Mouse (Mus musculus) Muller cell, postnatal 12 days (primary cell): Measurements from ENCODE around the gene Rtl6.

Source experiments
- DNase-seq: peaks from one replicate; pipeline ENCODE4 v3.0.0-alpha.2; 2015; ENCODE audit errors: inconsistent ontology term

Rtl6 gene

GRCm38 (mm10) chr15:84557189-84557921, at the start of gene Rtl6:
TSS of gene Rtl6 (minus strand) at chr15:84557823.
- peak; percentile 90 for DNase-seq

- DNase-seq: no peak
Measured at GRCm38 (mm10) chr15:84603267-84603963, 45.8 kb upstream of the Rtl6 start.

- no peak for DNase-seq
Measured at GRCm38 (mm10) chr15:84600977-84601595, 43.5 kb upstream of the Rtl6 start.

GRCm38 (mm10) chr15:84598911-84599310, 41.3 kb upstream of the Rtl6 start:
- DNase-seq: no peak

- DNase-seq: no peak
Measured at GRCm38 (mm10) chr15:84597816-84598215, 40.2 kb upstream of the Rtl6 start.

GRCm38 (mm10) chr15:84597021-84597420, 39.4 kb upstream of the Rtl6 start:
- no peak for DNase-seq

- DNase-seq: no peak
Measured at GRCm38 (mm10) chr15:84595241-84595945, 37.8 kb upstream of the Rtl6 start.

GRCm38 (mm10) chr15:84593514-84593913, 35.9 kb upstream of the Rtl6 start:
- DNase-seq: no peak

GRCm38 (mm10) chr15:84592240-84592639, 34.6 kb upstream of the Rtl6 start:
- peak; percentile 51 for DNase-seq

- DNase-seq: no peak
Measured at GRCm38 (mm10) chr15:84591573-84592139, 34.0 kb upstream of the Rtl6 start.

- DNase-seq: no peak
Measured at GRCm38 (mm10) chr15:84588371-84588821, 30.8 kb upstream of the Rtl6 start.

GRCm38 (mm10) chr15:84578607-84579006, 21.0 kb upstream of the Rtl6 start:
- DNase-seq: no peak

GRCm38 (mm10) chr15:84577019-84577418, 19.4 kb upstream of the Rtl6 start:
- DNase-seq: no peak

- no peak for DNase-seq
Measured at GRCm38 (mm10) chr15:84566568-84567110, 9.0 kb upstream of the Rtl6 start.

- DNase-seq: no peak
Measured at GRCm38 (mm10) chr15:84561501-84561900, 3.9 kb upstream of the Rtl6 start.

GRCm38 (mm10) chr15:84556674-84557073, 949 bp downstream of the Rtl6 start:
- DNase-seq: no peak

- DNase-seq: no peak
Measured at GRCm38 (mm10) chr15:84551065-84551464, 6.6 kb downstream of the Rtl6 start.

- no peak for DNase-seq
Measured at GRCm38 (mm10) chr15:84549291-84549797, 8.3 kb downstream of the Rtl6 start.

GRCm38 (mm10) chr15:84546028-84546427, 11.6 kb downstream of the Rtl6 start:
- no peak for DNase-seq

GRCm38 (mm10) chr15:84541175-84541574, 16.4 kb downstream of the Rtl6 start:
- DNase-seq: no peak

- DNase-seq: no peak
Measured at GRCm38 (mm10) chr15:84538974-84539588, 18.5 kb downstream of the Rtl6 start.
